Mouse (Mus musculus) embryonic facial prominence, embryonic 13.5 days (tissue): Measurements from ENCODE around the gene Cnot6. TPM values are rescaled to one million over a fixed set of nuclear protein-coding genes. Genes with fewer than 3 reads are reported as not detected.
A peak's percentile ranks its signal among the peaks of the same experiment; 100 is the strongest.

Source experiments
- ATAC-seq: fragments of 200-750 bp; cut with Nextera tagmentation; 2 replicates; pipeline ENCODE4 v1.8.0; 2017; ENCODE audit warnings: low read depth; ENCODE audit not compliant: insufficient number of reproducible peaks, insufficient read depth, low FRiP score, low TSS enrichment
- H3K27ac ChIP-seq: fragments of 300-500 bp; sonication (generic); 2 replicates; pipeline ENCODE4 v1.5.1; 2015; ENCODE audit warnings: moderate library complexity, mild to moderate bottlenecking, inconsistent platforms
- H3K27me3 ChIP-seq: fragments of 300-500 bp; sonication (generic); 2 replicates; pipeline ENCODE4 v1.6.1; 2015; ENCODE audit warnings: mild to moderate bottlenecking, inconsistent platforms
- H3K36me3 ChIP-seq: fragments of 300-500 bp; sonication (generic); 2 replicates; pipeline ENCODE4 v1.6.1; 2015; ENCODE audit warnings: mild to moderate bottlenecking, inconsistent platforms
- H3K4me1 ChIP-seq: fragments of 300-500 bp; sonication (generic); 2 replicates; pipeline ENCODE4 v1.6.1; 2015; ENCODE audit warnings: inconsistent platforms
- H3K4me2 ChIP-seq: fragments of 300-500 bp; sonication (generic); 2 replicates; pipeline ENCODE4 v1.6.1; 2015; ENCODE audit warnings: moderate library complexity, mild to moderate bottlenecking, inconsistent platforms
- H3K4me3 ChIP-seq: fragments of 300-500 bp; sonication (generic); 2 replicates; pipeline ENCODE4 v1.5.1; 2015; ENCODE audit warnings: mild to moderate bottlenecking, inconsistent platforms
- H3K9ac ChIP-seq: fragments of 300-500 bp; sonication (generic); 2 replicates; pipeline ENCODE4 v1.6.1; 2015; ENCODE audit warnings: mild to moderate bottlenecking, inconsistent platforms
- H3K9me3 ChIP-seq: fragments of 300-500 bp; sonication (generic); 2 replicates; pipeline ENCODE4 v1.6.1; 2016; ENCODE audit warnings: inconsistent platforms
- WGBS: fragments of 180-500 bp; shearing (Covaris S2); methylation state at CpG from one replicate; pipeline ENCODE4 v1.1.7; 2015; ENCODE audit warnings: mixed read lengths; 5-methylcytosine and 5-hydroxymethylcytosine counted together
- polyA plus RNA-seq: library from polyadenylated mRNA; unstranded; fragments of >200 nt; fragmentation: Nextera tagmentation; extraction: Ambion mirVana; gene quantifications from 2 replicates; pipeline ENCODE4 v1.2.1, GENCODE M21; 2015

The Cnot6 gene
- 69.2 and 70.0 TPM in 2 replicates for polyA plus RNA-seq

DNA sequence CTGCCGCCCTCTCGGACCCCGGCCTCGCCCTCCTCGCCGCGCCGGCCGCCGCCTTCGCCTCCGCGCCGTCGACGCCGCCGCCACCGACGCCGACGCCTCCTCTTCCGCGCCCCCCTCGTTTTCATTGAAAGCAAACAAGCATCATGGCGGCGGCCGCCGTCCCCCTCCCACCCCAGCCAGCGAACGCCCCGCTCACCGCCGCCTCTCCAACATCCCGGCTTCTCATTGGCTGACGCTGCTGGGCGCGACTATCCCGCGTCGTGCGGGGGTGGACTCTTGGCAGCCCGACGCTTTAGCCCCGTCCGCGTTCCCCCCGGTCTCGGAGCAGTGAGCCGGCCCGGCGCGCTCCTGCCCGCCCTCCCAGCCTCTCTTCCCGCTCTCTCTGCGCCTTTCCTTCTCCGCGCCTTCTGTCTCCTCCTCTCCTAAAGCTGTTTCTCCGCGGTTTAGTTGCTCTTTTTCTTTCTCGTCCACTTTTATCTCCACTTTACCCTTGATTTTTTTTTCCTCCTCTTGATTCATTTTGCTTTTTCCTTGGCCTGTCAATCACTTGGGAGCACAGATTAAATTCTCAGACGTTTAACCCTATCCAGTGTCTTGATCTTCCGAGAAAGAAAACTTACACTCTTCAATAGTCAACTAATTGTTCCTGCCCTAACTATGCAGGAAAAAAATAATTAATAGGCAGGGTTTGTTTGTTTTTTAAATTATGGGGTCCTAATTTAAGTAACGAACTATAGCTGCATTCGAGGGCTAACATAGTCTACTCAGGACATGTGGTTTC, at the start of gene Cnot6:
Gene Cnot6, minus strand, starts transcription at position 169 of the 781 bp plus-strand sequence.
- under 1% methylated on average over 65 of the region's 65 CpGs for WGBS
- Histone ChIP-seq H3K4me3 (peak within 1 kb of the TSS; percentile 95), H3K9me3 (no peaks in the 10 kb centered on the region), H3K27me3 (no peaks in the 10 kb centered on the region), H3K4me2 (peak within 1 kb of the TSS; percentile 69), H3K4me1 (peaks cover 30% of the 10 kb centered on the region), H3K9ac (peak within 1 kb of the TSS; percentile 99), H3K36me3 (peaks cover 8% of the 10 kb centered on the region; the same call in 1 of the 2 replicates), H3K27ac (peak within 1 kb of the TSS; percentile 95)
- ATAC-seq: peak; percentile 94

DNA sequence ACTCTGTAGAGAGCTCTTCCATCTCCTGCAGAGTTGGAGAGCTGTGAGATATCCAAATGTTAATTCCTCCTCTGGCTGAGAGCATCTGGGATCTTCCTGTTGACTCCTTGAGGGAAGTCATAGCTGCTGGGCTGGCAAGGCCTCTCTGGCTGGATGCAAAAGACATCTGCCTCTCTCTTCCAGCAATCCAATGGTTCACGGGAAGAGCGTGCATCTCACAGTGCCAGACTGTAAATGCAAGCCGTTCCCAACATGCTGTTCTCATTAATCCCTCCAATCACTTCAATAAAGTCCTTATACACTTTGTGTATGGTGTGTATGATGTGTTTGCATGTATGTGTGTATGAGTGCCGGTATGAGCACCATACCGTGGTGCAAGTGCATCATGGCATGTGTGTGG, 48.6 kb upstream of the Cnot6 start:
- Histone ChIP-seq H3K4me2 (no peak overlapping the region), H3K27ac (no peak overlapping the region), H3K9ac (no peak overlapping the region), H3K27me3 (no peaks in the 10 kb centered on the region), H3K9me3 (no peaks in the 10 kb centered on the region), H3K4me3 (no peak overlapping the region), H3K4me1 (peaks cover 24% of the 10 kb centered on the region), H3K36me3 (no peaks in the 10 kb centered on the region)
- WGBS: 45% methylated on average over 5 of the region's 5 CpGs
- no peak for ATAC-seq

DNA sequence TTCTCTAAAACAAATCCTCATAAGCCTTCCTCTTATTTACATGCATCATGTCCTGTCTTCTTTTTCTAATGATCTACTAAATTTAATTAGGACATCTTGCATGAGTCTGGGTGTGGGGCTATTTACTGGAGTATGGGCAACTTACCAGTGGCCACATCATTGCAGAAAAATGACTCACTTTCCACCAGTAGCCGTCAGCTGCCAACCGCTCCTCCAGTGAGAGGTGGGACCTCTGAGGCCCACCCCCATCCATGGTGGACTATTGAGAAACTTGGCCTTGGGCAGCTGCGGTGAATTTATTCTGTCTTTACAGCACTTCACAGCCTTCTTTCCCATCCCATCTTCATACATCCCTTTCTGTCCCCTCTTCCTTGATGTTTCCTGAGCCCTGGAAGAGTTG, 45.6 kb upstream of the Cnot6 start:
- Histone ChIP-seq H3K9me3 (no peaks in the 10 kb centered on the region), H3K4me2 (no peak overlapping the region), H3K4me1 (peaks cover 9% of the 10 kb centered on the region), H3K9ac (no peak overlapping the region), H3K36me3 (no peaks in the 10 kb centered on the region), H3K4me3 (no peak overlapping the region), H3K27ac (no peak overlapping the region), H3K27me3 (no peaks in the 10 kb centered on the region)
- ATAC-seq: no peak
- WGBS: 90% methylated on average over 3 of the region's 3 CpGs

GRCm38 (mm10) chr11:49754958-49755665, 42.6 kb upstream of the Cnot6 start:
- Histone ChIP-seq H3K36me3 (no peaks in the 10 kb centered on the region), H3K4me1 (0 out of 2 replicates have a peak, but pooled peaks cover 5% of the 10 kb centered on the region), H3K4me2 (no peak overlapping the region), H3K9ac (0 out of 2 replicates have a peak overlapping the region, but pooled peaks have one; percentile 3), H3K9me3 (no peaks in the 10 kb centered on the region), H3K27me3 (no peaks in the 10 kb centered on the region), H3K4me3 (no peak overlapping the region), H3K27ac (0 out of 2 replicates have a peak overlapping the region, but pooled peaks have one; percentile 23)
- WGBS: 52% methylated on average over 12 of the region's 12 CpGs
- no peak for ATAC-seq

DNA sequence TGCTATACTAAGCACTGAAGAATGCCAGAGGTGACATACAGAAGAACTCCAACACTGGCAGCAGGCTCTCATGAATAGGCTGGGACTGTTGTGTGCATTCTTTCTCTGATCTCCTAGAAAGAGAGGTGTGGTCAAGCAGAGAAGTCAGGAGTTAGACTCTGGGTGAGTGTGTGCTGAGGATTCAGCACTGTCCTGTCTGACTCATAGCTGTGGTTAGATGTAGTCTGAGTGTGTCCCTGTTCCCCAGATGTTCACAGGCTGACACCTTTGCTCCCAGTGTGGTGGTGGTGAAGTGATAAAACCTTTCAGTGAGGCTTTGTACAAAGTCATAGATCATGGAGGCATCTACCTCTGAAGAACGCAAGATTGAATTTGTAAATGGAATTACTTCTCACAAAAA, 34.2 kb upstream of the Cnot6 start:
- Histone ChIP-seq H3K9ac (no peak overlapping the region), H3K27me3 (no peaks in the 10 kb centered on the region), H3K4me2 (no peak overlapping the region), H3K27ac (no peak overlapping the region), H3K4me1 (no peaks in the 10 kb centered on the region), H3K9me3 (no peaks in the 10 kb centered on the region), H3K4me3 (no peak overlapping the region), H3K36me3 (no peaks in the 10 kb centered on the region)
- 98% methylated on average over 1 of the region's 1 CpGs for WGBS
- no peak for ATAC-seq

GRCm38 (mm10) chr11:49745839-49746238, 33.3 kb upstream of the Cnot6 start:
- Histone ChIP-seq H3K9ac (no peak overlapping the region), H3K9me3 (no peaks in the 10 kb centered on the region), H3K4me2 (no peak overlapping the region), H3K27ac (no peak overlapping the region), H3K27me3 (no peaks in the 10 kb centered on the region), H3K36me3 (no peaks in the 10 kb centered on the region), H3K4me1 (no peaks in the 10 kb centered on the region), H3K4me3 (no peak overlapping the region)
- WGBS: 75% methylated on average over 3 of the region's 3 CpGs
- no peak for ATAC-seq

- ATAC-seq: no peak
- no peaks in the 10 kb centered on the region for H3K9me3 ChIP-seq
Observed at GRCm38 (mm10) chr11:49744981-49745380, 32.5 kb upstream of the Cnot6 start.

GRCm38 (mm10) chr11:49743634-49744033, 31.1 kb upstream of the Cnot6 start:
- 81% methylated on average over 7 of the region's 7 CpGs for WGBS
- no peak overlapping the region for H3K4me2 ChIP-seq
- no peak overlapping the region for H3K9ac ChIP-seq
- H3K4me3 ChIP-seq: no peak overlapping the region
- H3K27ac ChIP-seq: no peak overlapping the region
- H3K27me3 ChIP-seq: no peaks in the 10 kb centered on the region
- no peaks in the 10 kb centered on the region for H3K9me3 ChIP-seq
- H3K4me1 ChIP-seq: no peaks in the 10 kb centered on the region
- ATAC-seq: no peak
- H3K36me3 ChIP-seq: no peaks in the 10 kb centered on the region

More at GRCm38 (mm10) chr11:49744981-49745380, 32.5 kb upstream of the Cnot6 start:
- Histone ChIP-seq H3K27ac (no peak overlapping the region), H3K27me3 (no peaks in the 10 kb centered on the region), H3K4me1 (no peaks in the 10 kb centered on the region), H3K4me3 (no peak overlapping the region), H3K4me2 (no peak overlapping the region), H3K36me3 (no peaks in the 10 kb centered on the region), H3K9ac (no peak overlapping the region)

- Histone ChIP-seq H3K9ac (no peak overlapping the region), H3K4me2 (no peak overlapping the region), H3K4me3 (no peak overlapping the region), H3K4me1 (no peaks in the 10 kb centered on the region), H3K36me3 (no peaks in the 10 kb centered on the region), H3K27me3 (no peaks in the 10 kb centered on the region), H3K9me3 (no peaks in the 10 kb centered on the region), H3K27ac (no peak overlapping the region)
- no peak for ATAC-seq
- WGBS: 76% methylated on average over 8 of the region's 8 CpGs
Observed at GRCm38 (mm10) chr11:49742248-49742647, 29.7 kb upstream of the Cnot6 start.

DNA sequence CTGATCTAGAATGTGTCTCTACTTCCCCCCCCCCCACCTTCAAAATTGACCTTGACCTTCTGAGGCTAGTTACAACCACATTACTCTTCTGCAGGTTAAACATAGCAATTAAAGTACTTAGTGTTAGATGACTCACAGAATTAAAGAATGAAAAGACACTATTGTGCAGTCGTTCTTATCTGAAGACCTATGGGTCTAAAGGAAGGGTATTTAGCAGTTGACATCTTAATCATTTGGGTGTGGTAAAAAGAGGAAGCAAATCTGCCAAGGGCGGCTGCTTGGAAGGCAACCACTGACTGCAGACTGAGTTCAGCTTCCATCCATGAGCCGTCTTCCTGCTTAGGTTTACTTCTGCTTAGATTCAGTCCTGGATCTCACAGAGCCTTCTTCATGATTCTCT, 27.3 kb upstream of the Cnot6 start:
- H3K4me3 ChIP-seq: no peak overlapping the region
- no peaks in the 10 kb centered on the region for H3K9me3 ChIP-seq
- WGBS: 52% methylated on average over 3 of the region's 3 CpGs
- ATAC-seq: no peak
- H3K4me1 ChIP-seq: no peaks in the 10 kb centered on the region
- H3K27ac ChIP-seq: no peak overlapping the region
- H3K27me3 ChIP-seq: no peaks in the 10 kb centered on the region
- H3K9ac ChIP-seq: no peak overlapping the region
- no peaks in the 10 kb centered on the region for H3K36me3 ChIP-seq
- no peak overlapping the region for H3K4me2 ChIP-seq

GRCm38 (mm10) chr11:49738659-49739406, 26.3 kb upstream of the Cnot6 start:
- Histone ChIP-seq H3K4me2 (no peak overlapping the region), H3K27me3 (no peaks in the 10 kb centered on the region), H3K36me3 (no peaks in the 10 kb centered on the region), H3K9ac (no peak overlapping the region), H3K9me3 (no peaks in the 10 kb centered on the region), H3K4me3 (no peak overlapping the region), H3K4me1 (no peaks in the 10 kb centered on the region), H3K27ac (no peak overlapping the region)
- 74% methylated on average over 11 of the region's 11 CpGs for WGBS
- ATAC-seq: no peak
